Mouse (Mus musculus): ENCODE measurements around the gene Ust. TPM values are rescaled to one million over a fixed set of nuclear protein-coding genes. Genes with fewer than 3 reads are reported as not detected.

Ust gene
- total and polyA plus RNA-seq, 3 experiments: not detected

- no peak for DNase-seq (ENCODE audit: extremely low read depth)
- no peak overlapping the region for H3K4me2 ChIP-seq (ENCODE audit: insufficient read depth, low read depth, poor library complexity, severe bottlenecking)
- dilution Hi-C loops (cut with MboI; ENCODE audit: extremely low pct_ligation_motif_present, extremely low pct_unique_long_range_greater_than_20kb, low sequenced_read_pairs): no loop called here
- H3K4me3 ChIP-seq (replicated peaks in 1 of 3; ENCODE audit: low read depth in 2 of 3, low read length in 2 of 3, poor library complexity in 1 of 3): no peak overlapping the region
- H3K9me3 ChIP-seq (replicated peaks; ENCODE audit: low read length): no peaks in the 10 kb centered on the region
- H3K27me3 ChIP-seq (replicated peaks): no peaks in the 10 kb centered on the region
- TF ChIP-seq SMC3 (IDR thresholded peaks at IDR 0.05; ENCODE audit: low read depth, low read length): no peak
- no peak overlapping the region for H3K9ac ChIP-seq (ENCODE audit: insufficient read depth, low read depth)
- H3K27ac ChIP-seq (ENCODE audit: insufficient read depth, low read depth): no peak overlapping the region
- H3K36me3 ChIP-seq (replicated peaks in 1 of 2; ENCODE audit: control insufficient read depth in 1 of 2, insufficient read depth in 1 of 2, low read length in 1 of 2): no peaks in the 10 kb centered on the region
- H3K4me1 ChIP-seq (ENCODE audit: control insufficient read depth in 1 of 2, insufficient read depth in 2 of 2): peaks cover 7 to 9% of the 10 kb centered on the region in 2 experiments
- in situ Hi-C loops (cut with MboI; ENCODE audit: low pct_ligation_motif_present, low pct_unique_long_range_greater_than_20kb, low sequenced_read_pairs): loop anchor here (10.0 kb wide), 1 partner anchor 315 kb away; no protein-coding TSS in a partner anchor
- no peaks in the 10 kb centered on the region for H3K79me2 ChIP-seq (replicated peaks; ENCODE audit: control insufficient read depth, extremely low read depth, insufficient read depth, poor library complexity, severe bottlenecking)
Measured at GRCm38 (mm10) chr10:8199816-8200215, 318.8 kb downstream of the Ust start.

GRCm38 (mm10) chr10:8199026-8199756, 319.4 kb downstream of the Ust start:
- Histone ChIP-seq H3K36me3 (replicated peaks in 1 of 2; ENCODE audit: control insufficient read depth in 1 of 2, insufficient read depth in 1 of 2, low read length in 1 of 2) (no peaks in the 10 kb centered on the region), H3K27me3 (replicated peaks) (no peaks in the 10 kb centered on the region), H3K9ac (ENCODE audit: insufficient read depth, low read depth) (no peak overlapping the region), H3K4me2 (ENCODE audit: insufficient read depth, low read depth, poor library complexity, severe bottlenecking) (no peak overlapping the region), H3K4me1 (ENCODE audit: control insufficient read depth in 1 of 2, insufficient read depth in 2 of 2) (peaks cover 7% of the 10 kb centered on the region in 2 experiments), H3K79me2 (replicated peaks; ENCODE audit: control insufficient read depth, extremely low read depth, insufficient read depth, poor library complexity, severe bottlenecking) (no peaks in the 10 kb centered on the region), H3K9me3 (replicated peaks; ENCODE audit: low read length) (no peaks in the 10 kb centered on the region), H3K4me3 (replicated peaks in 1 of 3; ENCODE audit: low read depth in 2 of 3, low read length in 2 of 3, poor library complexity in 1 of 3) (no peak overlapping the region), H3K27ac (ENCODE audit: insufficient read depth, low read depth) (no peak overlapping the region)
- in situ Hi-C loops (cut with MboI; ENCODE audit: low pct_ligation_motif_present, low pct_unique_long_range_greater_than_20kb, low sequenced_read_pairs) (loop anchor here (10.0 kb wide), 1 partner anchor 314 kb away; no protein-coding TSS in a partner anchor), dilution Hi-C loops (cut with MboI; ENCODE audit: extremely low pct_ligation_motif_present, extremely low pct_unique_long_range_greater_than_20kb, low sequenced_read_pairs) (no loop called here)
- TF ChIP-seq RAD21 (IDR thresholded peaks at IDR 0.05; ENCODE audit: low read depth, low read length): no peak
- TF ChIP-seq USF2 (conservative IDR thresholded peaks at IDR 0.05; ENCODE audit: low read depth, low read length): no peak
- no peak for TF ChIP-seq KAT2A (IDR thresholded peaks at IDR 0.05; ENCODE audit: insufficient replicate concordance, low read length)
- TF ChIP-seq TBP (conservative IDR thresholded peaks at IDR 0.05; ENCODE audit: low read depth, low read length): no peak
- no peak for DNase-seq (ENCODE audit: extremely low read depth)

GRCm38 (mm10) chr10:8197661-8198060, 321.0 kb downstream of the Ust start:
- Histone ChIP-seq H3K4me3 (replicated peaks in 1 of 3; ENCODE audit: low read depth in 2 of 3, low read length in 2 of 3, poor library complexity in 1 of 3) (no peak overlapping the region), H3K27ac (ENCODE audit: insufficient read depth, low read depth) (no peak overlapping the region), H3K36me3 (replicated peaks in 1 of 2; ENCODE audit: control insufficient read depth in 1 of 2, insufficient read depth in 1 of 2, low read length in 1 of 2) (no peaks in the 10 kb centered on the region), H3K9ac (ENCODE audit: insufficient read depth, low read depth) (no peak overlapping the region), H3K79me2 (replicated peaks; ENCODE audit: control insufficient read depth, extremely low read depth, insufficient read depth, poor library complexity, severe bottlenecking) (no peaks in the 10 kb centered on the region), H3K9me3 (replicated peaks; ENCODE audit: low read length) (no peaks in the 10 kb centered on the region), H3K4me2 (ENCODE audit: insufficient read depth, low read depth, poor library complexity, severe bottlenecking) (no peak overlapping the region; the same call in 1 of the 2 replicates), H3K4me1 (ENCODE audit: control insufficient read depth in 1 of 2, insufficient read depth in 2 of 2) (peaks cover 7% of the 10 kb centered on the region in 2 experiments), H3K27me3 (replicated peaks) (no peaks in the 10 kb centered on the region)
- in situ Hi-C loops (cut with MboI; ENCODE audit: low pct_ligation_motif_present, low pct_unique_long_range_greater_than_20kb, low sequenced_read_pairs) (loop anchor here (10.0 kb wide), 1 partner anchor 313 kb away; no protein-coding TSS in a partner anchor), dilution Hi-C loops (cut with MboI; ENCODE audit: extremely low pct_ligation_motif_present, extremely low pct_unique_long_range_greater_than_20kb, low sequenced_read_pairs) (no loop called here)
- TF ChIP-seq NRF1 (IDR thresholded peaks at IDR 0.05; ENCODE audit: low read depth, low read length) (no peak), MXI1 (IDR thresholded peaks at IDR 0.05; ENCODE audit: low read depth, low read length) (no peak), EP300 (IDR thresholded peaks at IDR 0.05; ENCODE audit: low read length) (0 out of 2 replicates have a peak, but pooled peaks have one; percentile 11)
- peak; percentile 44 for DNase-seq (ENCODE audit: extremely low read depth)

All from CH12.LX (cell line).